Mouse (Mus musculus): ENCODE measurements around the gene Tnni1.

The Tnni1 gene

GRCm38 (mm10) chr1:135855344-135855687 is 76.1 kb downstream of the Tnni1 start:
- no peak for DNase-seq (ENCODE audit: low read depth, low spot score)
- Histone ChIP-seq H3K36me3 (ENCODE audit: control insufficient read depth, insufficient read depth, low read length, poor library complexity, severe bottlenecking) (no peaks in the 10 kb centered on the region), H3K27me3 (ENCODE audit: control insufficient read depth, insufficient read depth, low read length, poor library complexity, severe bottlenecking) (no peaks in the 10 kb centered on the region)

GRCm38 (mm10) chr1:135856070-135856469 is 76.8 kb downstream of the Tnni1 start:
- DNase-seq (ENCODE audit: low read depth, low spot score), result no peak
- H3K27me3 ChIP-seq (ENCODE audit: control insufficient read depth, insufficient read depth, low read length, poor library complexity, severe bottlenecking), result no peaks in the 10 kb centered on the region
- H3K36me3 ChIP-seq (ENCODE audit: control insufficient read depth, insufficient read depth, low read length, poor library complexity, severe bottlenecking), result no peaks in the 10 kb centered on the region

- no peaks in the 10 kb centered on the region for H3K27me3 ChIP-seq (ENCODE audit: control insufficient read depth, insufficient read depth, low read length, poor library complexity, severe bottlenecking)
- DNase-seq (ENCODE audit: low read depth, low spot score), result no peak
- no peaks in the 10 kb centered on the region for H3K36me3 ChIP-seq (ENCODE audit: control insufficient read depth, insufficient read depth, low read length, poor library complexity, severe bottlenecking)
Measured at GRCm38 (mm10) chr1:135857137-135857775, 78.0 kb downstream of the Tnni1 start.

- H3K36me3 ChIP-seq (ENCODE audit: control insufficient read depth, insufficient read depth, low read length, poor library complexity, severe bottlenecking), result no peaks in the 10 kb centered on the region
- no peaks in the 10 kb centered on the region for H3K27me3 ChIP-seq (ENCODE audit: control insufficient read depth, insufficient read depth, low read length, poor library complexity, severe bottlenecking)
- DNase-seq (ENCODE audit: low read depth, low spot score), result no peak
Measured at GRCm38 (mm10) chr1:135858533-135858932, 79.3 kb downstream of the Tnni1 start.
